Mouse (Mus musculus) bone marrow macrophage, adult 2 months (primary cell): ENCODE measurements around the gene Kbtbd4. TPM values are rescaled to one million over a fixed set of nuclear protein-coding genes. Genes with fewer than 3 reads are reported as not detected.
A peak's percentile ranks its signal among the peaks of the same experiment; 100 is the strongest.

Experiments used
- H3K27ac ChIP-seq: 2 replicates; pipeline ENCODE4 v1.5.1; 2012; ENCODE audit warnings: low read depth, low read length; ENCODE audit not compliant: insufficient read depth
- H3K4me1 ChIP-seq: 2 replicates; pipeline ENCODE4 v1.6.1; 2012; ENCODE audit warnings: low read length; ENCODE audit not compliant: control insufficient read depth, insufficient read depth
- H3K4me3 ChIP-seq: 2 replicates; pipeline ENCODE4 v1.5.1; 2012; ENCODE audit warnings: mild to moderate bottlenecking, low read length, moderate library complexity; ENCODE audit not compliant: insufficient read depth
- CTCF ChIP-seq: IDR thresholded peaks from 2 replicates; pipeline ENCODE4 v1.5.1; 2012; ENCODE audit warnings: low read depth, mild to moderate bottlenecking, low read length, moderate library complexity
- POLR2A ChIP-seq: IDR thresholded peaks from 2 replicates; pipeline ENCODE4 v1.6.1; 2012; ENCODE audit warnings: mild to moderate bottlenecking, low read depth, low read length, borderline replicate concordance
- polyA plus RNA-seq: library from polyadenylated mRNA; stranded (reverse); fragments of >200 nt; gene quantifications from 2 replicates; pipeline ENCODE4 v1.2.4, GENCODE M21; 2012; ENCODE audit not compliant: missing spikeins, insufficient read depth, insufficient read length

The Kbtbd4 gene
- polyA plus RNA-seq, 1 experiment: 24.8 TPM

GRCm38 (mm10) chr2:90904856-90905224 is 300 bp downstream of the Kbtbd4 start:
- TF ChIP-seq CTCF (no peak), POLR2A (no peak)
- H3K27ac ChIP-seq: peak overlapping the region; percentile 49
- H3K4me3 ChIP-seq: peak overlapping the region; percentile 81
- peaks cover 12% of the 10 kb centered on the region; the same call in 1 of the 2 replicates for H3K4me1 ChIP-seq

GRCm38 (mm10) chr2:90906721-90907120 is 2.2 kb downstream of the Kbtbd4 start:
- Histone ChIP-seq H3K4me1 (peaks cover 19% of the 10 kb centered on the region), H3K4me3 (no peak overlapping the region), H3K27ac (no peak overlapping the region)
- TF ChIP-seq CTCF (no peak), POLR2A (no peak)

- Histone ChIP-seq H3K4me1 (peaks cover 14% of the 10 kb centered on the region), H3K4me3 (no peak overlapping the region), H3K27ac (no peak overlapping the region)
- TF ChIP-seq CTCF (no peak), POLR2A (no peak)
Measured at GRCm38 (mm10) chr2:90910861-90911260, 6.3 kb downstream of the Kbtbd4 start.

- no peak for TF ChIP-seq POLR2A
- TF ChIP-seq CTCF: no peak
- H3K27ac ChIP-seq: no peak overlapping the region
- H3K4me1 ChIP-seq: peaks cover 20% of the 10 kb centered on the region
- no peak overlapping the region for H3K4me3 ChIP-seq
Measured at GRCm38 (mm10) chr2:90911668-90912067, 7.1 kb downstream of the Kbtbd4 start.

- H3K4me1 ChIP-seq: peaks cover 23% of the 10 kb centered on the region
- H3K4me3 ChIP-seq: no peak overlapping the region
- no peak for TF ChIP-seq POLR2A
- TF ChIP-seq CTCF: no peak
Measured at GRCm38 (mm10) chr2:90913671-90914070, 9.1 kb downstream of the Kbtbd4 start.

GRCm38 (mm10) chr2:90915516-90915915 is 11.0 kb downstream of the Kbtbd4 start:
- H3K4me3 ChIP-seq: no peak overlapping the region
- TF ChIP-seq POLR2A (no peak), CTCF (no peak)
- H3K4me1 ChIP-seq: peaks cover 24% of the 10 kb centered on the region
- no peak overlapping the region for H3K27ac ChIP-seq

More at GRCm38 (mm10) chr2:90913671-90914070, 9.1 kb downstream of the Kbtbd4 start:
- H3K27ac ChIP-seq: no peak overlapping the region

- TF ChIP-seq CTCF: no peak
- TF ChIP-seq POLR2A: no peak
- Histone ChIP-seq H3K27ac (peak overlapping the region; percentile 61), H3K4me1 (peaks cover 21% of the 10 kb centered on the region), H3K4me3 (peak overlapping the region; percentile 85)
Measured at GRCm38 (mm10) chr2:90916560-90917232, 12.2 kb downstream of the Kbtbd4 start.

- peak overlapping the region; percentile 61 for H3K27ac ChIP-seq
- TF ChIP-seq CTCF: no peak
- TF ChIP-seq POLR2A: no peak
- peak overlapping the region; percentile 85 for H3K4me3 ChIP-seq
- H3K4me1 ChIP-seq: peaks cover 23% of the 10 kb centered on the region
Measured at GRCm38 (mm10) chr2:90917233-90917998, 12.9 kb downstream of the Kbtbd4 start.

GRCm38 (mm10) chr2:90917999-90918698 is 13.6 kb downstream of the Kbtbd4 start:
- peaks cover 30% of the 10 kb centered on the region for H3K4me1 ChIP-seq
- peak overlapping the region; percentile 61 for H3K27ac ChIP-seq
- no peak for TF ChIP-seq CTCF
- TF ChIP-seq POLR2A: peak; percentile 49; the same call in 1 of the 2 replicates
- H3K4me3 ChIP-seq: peak overlapping the region; percentile 85
